Mouse (Mus musculus) cortical plate, adult 2 months (tissue): Measurements from ENCODE around the gene Trmo.

Experiments
- CTCF ChIP-seq: fragments of 200-500 bp; IDR thresholded peaks from 2 replicates; pipeline ENCODE4 v1.5.1; 2011; ENCODE audit warnings: mild to moderate bottlenecking, control low read depth, low read length; ENCODE audit not compliant: insufficient read depth; ENCODE audit errors: extremely low read depth
- POLR2A ChIP-seq: fragments of 200-500 bp; IDR thresholded peaks from 2 replicates; pipeline ENCODE4 v1.6.1; 2011; ENCODE audit warnings: mild to moderate bottlenecking, low read length, control low read depth; ENCODE audit not compliant: insufficient read depth; ENCODE audit errors: extremely low read depth

GRCm38 (mm10) chr4:46370406-46370805 lies 18.8 kb downstream of the Trmo start:
- TF ChIP-seq POLR2A (no peak), CTCF (no peak)
